Mouse (Mus musculus) liver, embryonic 13.5 days (tissue): ENCODE measurements at regions not wholly inside any gene's neighbourhood (a gene's known extent, or its start where the extent isn't known, plus 50 kb on each side); places are given as distances from the start of the nearest gene placed in this dataset.

Source experiments
- ATAC-seq: fragments of 200-750 bp; cut with Nextera tagmentation; 2 replicates; pipeline ENCODE4 v1.8.0; 2017; ENCODE audit warnings: low read depth, mild to moderate bottlenecking, moderate number of reproducible peaks, moderate library complexity
- DNase-seq: peaks from one replicate; pipeline ENCODE4 v3.0.0; 2022
- H3K27ac ChIP-seq: fragments of 300-500 bp; sonication (generic); 2 replicates; pipeline ENCODE4 v1.5.1; 2015; ENCODE audit warnings: moderate library complexity, mild to moderate bottlenecking, inconsistent platforms
- H3K27me3 ChIP-seq: fragments of 300-500 bp; sonication (generic); 2 replicates; pipeline ENCODE4 v1.6.1; 2015; ENCODE audit warnings: mild to moderate bottlenecking, inconsistent platforms
- H3K36me3 ChIP-seq: fragments of 300-500 bp; sonication (generic); 2 replicates; pipeline ENCODE4 v1.6.1; 2015; ENCODE audit warnings: mild to moderate bottlenecking, inconsistent platforms
- H3K4me1 ChIP-seq: fragments of 300-500 bp; sonication (generic); replicated peaks from 2 replicates; pipeline ENCODE4 v1.6.1; 2015; ENCODE audit warnings: inconsistent platforms
- H3K4me2 ChIP-seq: fragments of 300-500 bp; sonication (generic); 2 replicates; pipeline ENCODE4 v1.6.1; 2015; ENCODE audit warnings: inconsistent platforms, mild to moderate bottlenecking, moderate library complexity
- H3K4me3 ChIP-seq: fragments of 300-500 bp; sonication (generic); replicated peaks from 2 replicates; pipeline ENCODE4 v1.5.1; 2015; ENCODE audit warnings: mild to moderate bottlenecking, inconsistent platforms
- H3K9ac ChIP-seq: fragments of 300-500 bp; sonication (generic); 2 replicates; pipeline ENCODE4 v1.6.1; 2015; ENCODE audit warnings: mild to moderate bottlenecking, inconsistent platforms
- H3K9me3 ChIP-seq: fragments of 300-500 bp; sonication (generic); replicated peaks from 2 replicates; pipeline ENCODE4 v1.6.1; 2016; ENCODE audit warnings: inconsistent platforms
- WGBS: fragments of 180-500 bp; shearing (Covaris S2); methylation state at CpG from one replicate; pipeline ENCODE4 v1.1.7; 2015; ENCODE audit not compliant: insufficient replicate concordance; 5-methylcytosine and 5-hydroxymethylcytosine counted together

- Histone ChIP-seq H3K4me2 (no peak overlapping the region), H3K4me3 (no peak overlapping the region), H3K9ac (no peak overlapping the region), H3K27ac (no peak overlapping the region), H3K27me3 (no peaks in the 10 kb centered on the region), H3K36me3 (no peaks in the 10 kb centered on the region), H3K4me1 (no peaks in the 10 kb centered on the region), H3K9me3 (no peaks in the 10 kb centered on the region)
- no peak for ATAC-seq
- 39% methylated on average over 2 of the region's 2 CpGs for whole genome bisulfite sequencing
- no peak for DNase-seq
Measured at GRCm38 (mm10) chr16:46625807-46626206, 127.5 kb upstream of the Nectin3 start.

GRCm38 (mm10) chr16:46623246-46623645 lies 124.9 kb upstream of the Nectin3 start:
- Histone ChIP-seq H3K4me3 (no peak overlapping the region), H3K27me3 (no peaks in the 10 kb centered on the region), H3K4me1 (no peaks in the 10 kb centered on the region), H3K27ac (no peak overlapping the region), H3K4me2 (no peak overlapping the region), H3K9ac (no peak overlapping the region), H3K9me3 (no peaks in the 10 kb centered on the region), H3K36me3 (no peaks in the 10 kb centered on the region)
- no peak for ATAC-seq
- no peak for DNase-seq
- WGBS = 60% methylated on average over 1 of the region's 1 CpGs

- H3K4me1 ChIP-seq = no peaks in the 10 kb centered on the region
- no peak for DNase-seq
- no peak overlapping the region for H3K4me3 ChIP-seq
- H3K9ac ChIP-seq = no peak overlapping the region
- no peak for ATAC-seq
- H3K4me2 ChIP-seq = no peak overlapping the region
- no peaks in the 10 kb centered on the region for H3K27me3 ChIP-seq
- 74% methylated on average over 2 of the region's 2 CpGs for WGBS
- no peaks in the 10 kb centered on the region for H3K36me3 ChIP-seq
- H3K9me3 ChIP-seq = no peaks in the 10 kb centered on the region
- H3K27ac ChIP-seq = no peak overlapping the region
Measured at GRCm38 (mm10) chr16:46619871-46620270, 121.5 kb upstream of the Nectin3 start.

- Histone ChIP-seq H3K27me3 (no peaks in the 10 kb centered on the region), H3K9ac (no peak overlapping the region), H3K27ac (no peak overlapping the region), H3K9me3 (no peaks in the 10 kb centered on the region), H3K36me3 (no peaks in the 10 kb centered on the region), H3K4me1 (no peaks in the 10 kb centered on the region), H3K4me3 (no peak overlapping the region), H3K4me2 (no peak overlapping the region)
- no peak for ATAC-seq
- 64% methylated on average over 13 of the region's 13 CpGs for WGBS
- no peak for DNase-seq
Measured at GRCm38 (mm10) chr16:46617544-46618335, 119.4 kb upstream of the Nectin3 start.

- DNase-seq (no peak), ATAC-seq (no peak)
- Histone ChIP-seq H3K9me3 (no peaks in the 10 kb centered on the region), H3K36me3 (no peaks in the 10 kb centered on the region), H3K4me1 (no peaks in the 10 kb centered on the region), H3K4me3 (no peak overlapping the region), H3K4me2 (no peak overlapping the region), H3K27ac (no peak overlapping the region), H3K9ac (no peak overlapping the region), H3K27me3 (no peaks in the 10 kb centered on the region)
Measured at GRCm38 (mm10) chr16:46616606-46617005, 118.3 kb upstream of the Nectin3 start.

GRCm38 (mm10) chr16:46613062-46613818 lies 114.9 kb upstream of the Nectin3 start:
- no peaks in the 10 kb centered on the region for H3K27me3 ChIP-seq
- ATAC-seq = no peak
- H3K4me1 ChIP-seq = no peaks in the 10 kb centered on the region
- H3K9me3 ChIP-seq = no peaks in the 10 kb centered on the region
- no peak overlapping the region for H3K27ac ChIP-seq
- no peak overlapping the region for H3K4me2 ChIP-seq
- no peak overlapping the region for H3K9ac ChIP-seq
- no peaks in the 10 kb centered on the region for H3K36me3 ChIP-seq
- H3K4me3 ChIP-seq = no peak overlapping the region
- no peak for DNase-seq
- 59% methylated on average over 5 of the region's 5 CpGs for WGBS

GRCm38 (mm10) chr16:46605879-46606203 lies 107.5 kb upstream of the Nectin3 start:
- DNase-seq = no peak
- Histone ChIP-seq H3K27me3 (no peaks in the 10 kb centered on the region), H3K4me1 (no peaks in the 10 kb centered on the region), H3K4me2 (no peak overlapping the region), H3K9me3 (no peaks in the 10 kb centered on the region), H3K4me3 (no peak overlapping the region), H3K27ac (no peak overlapping the region), H3K36me3 (no peaks in the 10 kb centered on the region), H3K9ac (no peak overlapping the region)
- no peak for ATAC-seq

GRCm38 (mm10) chr16:46605001-46605878 lies 106.9 kb upstream of the Nectin3 start:
- no peaks in the 10 kb centered on the region for H3K27me3 ChIP-seq
- no peak overlapping the region for H3K4me3 ChIP-seq
- DNase-seq (no peak), ATAC-seq (no peak)
- H3K27ac ChIP-seq = no peak overlapping the region
- no peaks in the 10 kb centered on the region for H3K4me1 ChIP-seq
- 54% methylated on average over 11 of the region's 11 CpGs for WGBS
- no peaks in the 10 kb centered on the region for H3K9me3 ChIP-seq
- H3K36me3 ChIP-seq = no peaks in the 10 kb centered on the region
- no peak overlapping the region; the same call in 1 of the 2 replicates for H3K4me2 ChIP-seq
- no peak overlapping the region for H3K9ac ChIP-seq

- no peak for DNase-seq
- ATAC-seq = no peak
- Histone ChIP-seq H3K9me3 (no peaks in the 10 kb centered on the region), H3K27ac (no peak overlapping the region), H3K4me2 (no peak overlapping the region), H3K36me3 (no peaks in the 10 kb centered on the region), H3K27me3 (no peaks in the 10 kb centered on the region), H3K4me1 (no peaks in the 10 kb centered on the region), H3K9ac (no peak overlapping the region), H3K4me3 (no peak overlapping the region)
- WGBS = 49% methylated on average over 8 of the region's 8 CpGs
Measured at GRCm38 (mm10) chr16:46592618-46593253, 94.4 kb upstream of the Nectin3 start.

GRCm38 (mm10) chr16:46587056-46587455 lies 88.7 kb upstream of the Nectin3 start:
- no peak for ATAC-seq
- 42% methylated on average over 1 of the region's 1 CpGs for WGBS
- Histone ChIP-seq H3K9ac (no peak overlapping the region), H3K4me2 (no peak overlapping the region), H3K4me1 (no peaks in the 10 kb centered on the region), H3K9me3 (no peaks in the 10 kb centered on the region), H3K27ac (no peak overlapping the region), H3K36me3 (no peaks in the 10 kb centered on the region), H3K27me3 (no peaks in the 10 kb centered on the region), H3K4me3 (no peak overlapping the region)
- DNase-seq = no peak

GRCm38 (mm10) chr16:46584502-46584901 lies 86.2 kb upstream of the Nectin3 start:
- Histone ChIP-seq H3K9me3 (no peaks in the 10 kb centered on the region), H3K36me3 (no peaks in the 10 kb centered on the region), H3K4me1 (no peaks in the 10 kb centered on the region), H3K9ac (no peak overlapping the region), H3K4me2 (no peak overlapping the region), H3K27ac (no peak overlapping the region), H3K27me3 (no peaks in the 10 kb centered on the region), H3K4me3 (no peak overlapping the region)
- ATAC-seq (no peak), DNase-seq (no peak)
